Mouse (Mus musculus) bone marrow macrophage, adult 2 months (primary cell): ENCODE results near the gene Dlk1.

Experiments
- CTCF ChIP-seq: IDR thresholded peaks from 2 replicates; pipeline ENCODE4 v1.5.1; 2012; ENCODE audit warnings: low read depth, mild to moderate bottlenecking, low read length, moderate library complexity
- POLR2A ChIP-seq: IDR thresholded peaks from 2 replicates; pipeline ENCODE4 v1.6.1; 2012; ENCODE audit warnings: mild to moderate bottlenecking, low read depth, low read length, borderline replicate concordance

GRCm38 (mm10) chr12:109459481-109460401, 7.1 kb downstream of the Dlk1 start:
- no peak for TF ChIP-seq CTCF
- no peak for TF ChIP-seq POLR2A
